Mouse (Mus musculus) bone marrow, adult 2 months (tissue): ENCODE measurements around the gene Olfr1370. TPM values are rescaled to one million over a fixed set of nuclear protein-coding genes. Genes with fewer than 3 reads are reported as not detected.
"Not testable (repeated sequence)": the region's sequence is repeated elsewhere in the genome, so short reads cannot be mapped to it uniquely, and the experiment has no call there.

ENCODE experiments used
- H3K27ac ChIP-seq: fragments of 200-500 bp; 2 replicates; pipeline ENCODE4 v1.5.1; 2012; ENCODE audit warnings: low read depth, mild to moderate bottlenecking, control low read depth, inconsistent platforms, low read length; ENCODE audit not compliant: control insufficient read depth, poor library complexity, insufficient read depth
- H3K4me1 ChIP-seq: fragments of 200-500 bp; 2 replicates; pipeline ENCODE4 v1.6.1; 2011; ENCODE audit warnings: low read length; ENCODE audit not compliant: control insufficient read depth, insufficient read depth
- H3K4me3 ChIP-seq: fragments of 200-500 bp; replicated peaks from 2 replicates; pipeline ENCODE3; 2011; ENCODE audit warnings: mild to moderate bottlenecking, low read depth, low read length, control low read depth; ENCODE audit not compliant: control insufficient read depth
- CTCF ChIP-seq: fragments of 200-500 bp; IDR thresholded peaks from 2 replicates; pipeline ENCODE4 v1.5.1; 2011; ENCODE audit warnings: low read length, control low read depth; ENCODE audit not compliant: control insufficient read depth, insufficient read depth
- POLR2A ChIP-seq: fragments of 200-500 bp; IDR thresholded peaks from 2 replicates; pipeline ENCODE4 v1.6.1; 2011; ENCODE audit warnings: low read depth, mild to moderate bottlenecking, control low read depth, low read length, borderline replicate concordance; ENCODE audit not compliant: control insufficient read depth
- WGBS: fragments of 180-500 bp; shearing (Covaris S2); methylation state at CpG from one replicate; pipeline ENCODE4 v1.1.7; 2018; 5-methylcytosine and 5-hydroxymethylcytosine counted together
- polyA plus RNA-seq: library from polyadenylated mRNA; stranded (reverse); fragments of >200 nt; gene quantifications from 2 replicates; pipeline ENCODE4 v1.2.4, GENCODE M21; 2011; ENCODE audit warnings: low replicate concordance; ENCODE audit not compliant: missing spikeins, insufficient read depth, insufficient read length

The Olfr1370 gene
- polyA plus RNA-seq = not detected in 2 replicates

- 74% methylated on average over 3 of the region's 3 CpGs for WGBS
- H3K27ac ChIP-seq = no peak within 1 kb of the TSS
- TF ChIP-seq CTCF (no peak), POLR2A (no peak)
- no peaks in the 10 kb centered on the region for H3K4me1 ChIP-seq
- H3K4me3 ChIP-seq = no peak within 1 kb of the TSS
Measured at GRCm38 (mm10) chr13:21074847-21075246, at the start of gene Olfr1370. Gene Olfr1370, minus strand, starts transcription at chr13:21074947.

GRCm38 (mm10) chr13:21114121-21114520 lies 39.4 kb upstream of the Olfr1370 start:
- 54% methylated on average over 4 of the region's 4 CpGs for WGBS
- no peaks in the 10 kb centered on the region for H3K4me1 ChIP-seq
- H3K27ac ChIP-seq = no peak overlapping the region
- H3K4me3 ChIP-seq = no peak overlapping the region
- TF ChIP-seq CTCF = no peak
- no peak for TF ChIP-seq POLR2A

GRCm38 (mm10) chr13:21111183-21111582 lies 36.4 kb upstream of the Olfr1370 start, which contains the start of gene Olfr1369-ps1:
Gene Olfr1369-ps1, plus strand, starts transcription at chr13:21111483.
- WGBS = 74% methylated on average over 3 of the region's 3 CpGs
- not testable (repeated sequence) for H3K27ac ChIP-seq, H3K4me1 ChIP-seq, H3K4me3 ChIP-seq

- Histone ChIP-seq H3K4me1 (no peaks in the 10 kb centered on the region), H3K27ac (no peak overlapping the region), H3K4me3 (no peak overlapping the region)
- 85% methylated on average over 6 of the region's 6 CpGs for WGBS
- no peak for TF ChIP-seq POLR2A
- TF ChIP-seq CTCF = no peak
Measured at GRCm38 (mm10) chr13:21110441-21110840, 35.7 kb upstream of the Olfr1370 start.

- TF ChIP-seq CTCF = no peak
- TF ChIP-seq POLR2A = no peak
- Histone ChIP-seq H3K4me1 (no peaks in the 10 kb centered on the region), H3K27ac (no peak overlapping the region), H3K4me3 (no peak overlapping the region)
- 85% methylated on average over 3 of the region's 3 CpGs for WGBS
Measured at GRCm38 (mm10) chr13:21109759-21110158, 35.0 kb upstream of the Olfr1370 start.

- WGBS = 48% methylated on average over 2 of the region's 2 CpGs
- no peak for TF ChIP-seq CTCF
- TF ChIP-seq POLR2A = no peak
- Histone ChIP-seq H3K4me3 (no peak overlapping the region), H3K4me1 (no peaks in the 10 kb centered on the region), H3K27ac (no peak overlapping the region)
Measured at GRCm38 (mm10) chr13:21082686-21083085, 7.9 kb upstream of the Olfr1370 start.

- Histone ChIP-seq H3K27ac (no peak overlapping the region), H3K4me3 (no peak overlapping the region), H3K4me1 (no peaks in the 10 kb centered on the region)
- TF ChIP-seq POLR2A (no peak), CTCF (no peak)
- whole genome bisulfite sequencing = 76% methylated on average over 2 of the region's 2 CpGs
Measured at GRCm38 (mm10) chr13:21066021-21066420, 8.7 kb downstream of the Olfr1370 start.

GRCm38 (mm10) chr13:21050118-21050517 lies 24.6 kb downstream of the Olfr1370 start:
- H3K4me3 ChIP-seq = no peak overlapping the region
- no peaks in the 10 kb centered on the region for H3K4me1 ChIP-seq
- 30% methylated on average over 1 of the region's 1 CpGs for WGBS
- H3K27ac ChIP-seq = no peak overlapping the region
- no peak for TF ChIP-seq CTCF
- TF ChIP-seq POLR2A = no peak

GRCm38 (mm10) chr13:21040589-21041199 lies 34.1 kb downstream of the Olfr1370 start:
- Histone ChIP-seq H3K4me1 (no peaks in the 10 kb centered on the region), H3K4me3 (no peak overlapping the region), H3K27ac (no peak overlapping the region)
- 84% methylated on average over 2 of the region's 2 CpGs for WGBS
- TF ChIP-seq POLR2A (no peak), CTCF (no peak)
